Mouse (Mus musculus) embryonic facial prominence, embryonic 12.5 days (tissue): Measurements from ENCODE around the gene Srsf4. TPM values are rescaled to one million over a fixed set of nuclear protein-coding genes. Genes with fewer than 3 reads are reported as not detected.

Source experiments
- ATAC-seq: fragments of 200-750 bp; cut with Nextera tagmentation; 2 replicates; pipeline ENCODE4 v1.8.0; 2017; ENCODE audit not compliant: insufficient number of reproducible peaks, insufficient read depth, low FRiP score, low TSS enrichment
- H3K27ac ChIP-seq: fragments of 300-500 bp; sonication (generic); 2 replicates; pipeline ENCODE4 v1.5.1; 2016; ENCODE audit warnings: mild to moderate bottlenecking
- H3K27me3 ChIP-seq: fragments of 300-500 bp; sonication (generic); 2 replicates; pipeline ENCODE4 v1.6.1; 2016; ENCODE audit warnings: mild to moderate bottlenecking, moderate library complexity
- H3K36me3 ChIP-seq: fragments of 300-500 bp; sonication (generic); 2 replicates; pipeline ENCODE4 v1.6.1; 2016; ENCODE audit warnings: mild to moderate bottlenecking
- H3K4me1 ChIP-seq: fragments of 300-500 bp; sonication (generic); 2 replicates; pipeline ENCODE4 v1.6.1; 2016
- H3K4me2 ChIP-seq: fragments of 300-500 bp; sonication (generic); replicated peaks from 2 replicates; pipeline ENCODE4 v1.6.1; 2016; ENCODE audit warnings: mild to moderate bottlenecking, moderate library complexity
- H3K4me3 ChIP-seq: fragments of 300-500 bp; sonication (generic); 2 replicates; pipeline ENCODE4 v1.5.1; 2016; ENCODE audit warnings: mild to moderate bottlenecking
- H3K9ac ChIP-seq: fragments of 300-500 bp; sonication (generic); 2 replicates; pipeline ENCODE4 v1.6.1; 2016; ENCODE audit warnings: mild to moderate bottlenecking, moderate library complexity
- H3K9me3 ChIP-seq: fragments of 300-500 bp; sonication (generic); 2 replicates; pipeline ENCODE4 v1.6.1; 2016; ENCODE audit warnings: mild to moderate bottlenecking, moderate library complexity
- WGBS: fragments of 180-500 bp; shearing (Covaris S2); methylation state at CpG from one replicate; pipeline ENCODE4 v1.1.7; 2016; 5-methylcytosine and 5-hydroxymethylcytosine counted together
- polyA plus RNA-seq: library from polyadenylated mRNA; unstranded; fragments of >200 nt; fragmentation: Nextera tagmentation; extraction: Ambion mirVana; gene quantifications from 2 replicates; pipeline ENCODE4 v1.2.1, GENCODE M21; 2016

Gene Srsf4
- polyA plus RNA-seq, 1 experiment from 2014 or later, result 143 TPM

- H3K9me3 ChIP-seq, result no peaks in the 10 kb centered on the region
- peaks cover 14% of the 10 kb centered on the region; the same call in 1 of the 2 replicates for H3K27me3 ChIP-seq
- H3K4me1 ChIP-seq, result peaks cover 29% of the 10 kb centered on the region
- H3K9ac ChIP-seq, result peak within 1 kb of the TSS; percentile 76
- no peaks in the 10 kb centered on the region for H3K36me3 ChIP-seq
- under 1% methylated on average over 71 of the region's 72 CpGs for WGBS
- H3K4me3 ChIP-seq, result peak within 1 kb of the TSS; percentile 68
- H3K4me2 ChIP-seq, result peak within 1 kb of the TSS; percentile 94
- H3K27ac ChIP-seq, result 0 out of 2 replicates have a peak within 1 kb of the TSS, but pooled peaks have one; percentile 51
- ATAC-seq, result peak; percentile 71
Measured at GRCm38 (mm10) chr4:131837872-131838524, 35.4 kb upstream of the Srsf4 start, which contains the start of gene Ptpru. Ptpru (minus strand) TSS chr4:131838288.

DNA sequence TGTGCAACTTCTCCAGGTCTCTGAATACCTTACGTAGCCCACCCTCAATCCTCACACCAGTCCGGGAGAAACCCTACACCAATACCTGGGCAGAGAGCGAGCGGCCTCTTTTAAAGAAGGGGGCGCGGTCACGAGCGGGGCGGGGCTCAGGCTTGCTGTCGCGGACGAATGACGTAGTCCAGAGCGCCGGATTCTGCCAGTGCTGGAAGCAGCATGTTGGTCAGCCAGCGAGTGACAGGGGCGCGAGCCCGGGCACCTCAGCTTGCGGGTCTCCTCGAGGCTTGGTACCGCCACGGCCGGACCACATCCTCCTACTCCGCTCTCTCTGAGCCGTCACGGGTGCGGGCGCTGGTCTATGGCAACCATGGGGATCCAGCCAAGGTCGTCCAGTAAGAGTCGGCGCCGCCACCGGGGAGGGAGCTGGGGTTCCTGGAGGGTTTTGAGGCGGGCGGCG is 30.1 kb upstream of the Srsf4 start, which contains the start of gene Mecr:
Gene Mecr (plus strand): TSS at position 181 of the 454 bp plus-strand sequence.
- no peaks in the 10 kb centered on the region for H3K9me3 ChIP-seq
- H3K4me2 ChIP-seq, result peak within 1 kb of the TSS; percentile 85
- H3K9ac ChIP-seq, result peak within 1 kb of the TSS; percentile 63
- peaks cover 14% of the 10 kb centered on the region for H3K4me1 ChIP-seq
- H3K27ac ChIP-seq, result no peak within 1 kb of the TSS
- H3K4me3 ChIP-seq, result peak within 1 kb of the TSS; percentile 74
- peak; percentile 65 for ATAC-seq
- under 1% methylated on average over 37 of the region's 37 CpGs for WGBS
- no peaks in the 10 kb centered on the region for H3K36me3 ChIP-seq
- peaks cover 3% of the 10 kb centered on the region; the same call in 1 of the 2 replicates for H3K27me3 ChIP-seq

DNA sequence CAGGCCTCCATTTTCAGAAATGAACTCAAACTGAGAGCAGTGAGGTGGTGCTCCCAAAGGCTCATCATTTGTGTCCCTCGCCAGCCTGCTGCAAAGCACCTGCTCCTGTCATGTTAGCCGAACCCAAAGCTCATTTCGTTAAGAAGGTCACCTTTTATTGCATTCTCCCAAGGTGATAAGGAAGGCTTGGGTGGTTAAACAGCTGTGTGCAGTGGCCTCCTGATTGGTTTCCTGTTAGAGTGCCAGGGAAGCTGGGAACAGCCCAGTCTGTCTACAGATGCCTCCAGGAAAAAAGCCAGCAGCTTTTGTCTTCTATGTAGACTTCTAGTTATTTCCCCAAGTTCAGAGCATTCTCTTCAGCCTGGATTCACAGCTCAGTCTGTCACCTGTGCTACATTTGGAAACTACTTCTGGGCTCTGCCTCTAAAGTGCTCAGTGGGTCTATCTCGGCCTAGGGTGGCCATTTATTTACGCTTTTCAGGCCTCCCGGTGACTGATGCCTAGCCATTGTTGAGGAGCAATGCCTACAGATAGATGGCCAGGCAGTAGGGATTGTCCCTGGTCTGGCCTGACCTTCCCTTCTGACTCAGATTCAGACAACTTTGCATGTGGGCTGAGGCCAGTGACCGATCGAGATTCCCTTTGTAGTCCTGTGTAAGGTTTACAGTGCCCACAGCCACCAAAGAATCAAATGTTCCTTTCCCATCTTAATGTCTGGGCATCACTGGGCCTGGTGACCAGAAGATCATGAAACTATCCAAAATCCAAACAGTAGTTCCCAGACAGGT is 27.2 kb upstream of the Srsf4 start:
- Histone ChIP-seq H3K4me2 (no peak overlapping the region), H3K9me3 (no peaks in the 10 kb centered on the region), H3K27me3 (peaks cover 2% of the 10 kb centered on the region; the same call in 1 of the 2 replicates), H3K36me3 (no peaks in the 10 kb centered on the region), H3K27ac (0 out of 2 replicates have a peak overlapping the region, but pooled peaks have one; percentile 59), H3K4me1 (peaks cover 25% of the 10 kb centered on the region), H3K4me3 (no peak overlapping the region), H3K9ac (no peak overlapping the region)
- 84% methylated on average over 8 of the region's 8 CpGs for WGBS
- no peak for ATAC-seq

DNA sequence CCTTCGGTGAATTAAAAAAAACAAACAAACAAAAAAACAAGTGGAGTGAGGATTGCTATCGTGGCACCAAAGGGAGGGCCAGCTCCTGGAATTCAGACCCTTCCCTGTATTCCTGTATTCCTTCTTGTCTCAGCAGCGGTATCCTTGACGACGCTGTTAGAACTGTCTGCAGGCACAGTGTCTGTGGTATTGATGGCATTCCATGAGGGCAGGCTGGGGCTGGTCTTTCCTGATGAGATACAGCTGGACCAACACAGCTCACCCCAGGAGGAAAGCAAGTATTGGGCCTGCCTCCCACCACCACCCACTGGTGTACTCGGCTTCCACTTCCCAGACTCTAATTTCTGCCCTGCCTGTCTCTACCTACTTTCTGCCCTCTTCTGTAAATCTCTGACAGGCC is 25.3 kb upstream of the Srsf4 start:
- Histone ChIP-seq H3K4me2 (no peak overlapping the region), H3K27me3 (no peaks in the 10 kb centered on the region), H3K9me3 (no peaks in the 10 kb centered on the region), H3K4me1 (peaks cover 25% of the 10 kb centered on the region), H3K9ac (no peak overlapping the region), H3K4me3 (no peak overlapping the region), H3K27ac (peak overlapping the region; percentile 59), H3K36me3 (no peaks in the 10 kb centered on the region)
- 42% methylated on average over 6 of the region's 6 CpGs for WGBS
- no peak for ATAC-seq

DNA sequence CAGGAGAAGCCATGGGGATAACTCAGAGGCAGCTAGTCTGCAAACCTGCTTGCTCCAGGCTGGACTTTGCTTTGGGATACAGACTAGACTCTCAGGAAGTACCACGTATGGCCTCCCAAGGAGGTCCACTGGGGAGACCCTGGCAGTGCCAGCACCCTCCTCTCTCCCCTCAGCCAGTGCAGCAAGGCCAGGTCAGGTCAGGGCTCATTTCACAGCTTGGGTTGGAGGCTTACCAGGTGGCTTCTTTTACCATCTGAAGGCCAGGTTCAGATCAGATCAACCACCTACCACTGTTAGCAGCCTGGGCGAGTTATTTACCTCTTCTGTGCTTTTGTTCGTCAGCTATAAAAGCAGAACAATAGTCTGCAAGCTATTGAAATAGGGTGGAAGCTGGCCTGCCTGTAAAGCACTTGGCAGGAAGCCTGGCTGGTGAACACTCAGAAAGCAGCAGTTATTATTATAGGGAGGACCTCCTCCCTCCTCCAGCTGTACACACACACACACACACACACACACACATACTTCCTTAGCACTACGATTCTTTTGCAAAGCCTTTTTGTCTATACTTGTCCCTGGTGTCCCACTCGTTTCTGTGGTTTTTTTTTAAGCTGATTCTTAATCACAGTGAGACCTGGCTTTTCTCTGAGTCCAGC is 23.3 kb upstream of the Srsf4 start:
- H3K36me3 ChIP-seq, result no peaks in the 10 kb centered on the region
- H3K4me2 ChIP-seq, result no peak overlapping the region
- no peak overlapping the region for H3K4me3 ChIP-seq
- H3K9ac ChIP-seq, result no peak overlapping the region
- peaks cover 19% of the 10 kb centered on the region; the same call in 1 of the 2 replicates for H3K4me1 ChIP-seq
- no peaks in the 10 kb centered on the region for H3K9me3 ChIP-seq
- 50% methylated on average over 5 of the region's 5 CpGs for whole genome bisulfite sequencing
- H3K27ac ChIP-seq, result peak overlapping the region; percentile 69
- no peak for ATAC-seq
- no peaks in the 10 kb centered on the region for H3K27me3 ChIP-seq

DNA sequence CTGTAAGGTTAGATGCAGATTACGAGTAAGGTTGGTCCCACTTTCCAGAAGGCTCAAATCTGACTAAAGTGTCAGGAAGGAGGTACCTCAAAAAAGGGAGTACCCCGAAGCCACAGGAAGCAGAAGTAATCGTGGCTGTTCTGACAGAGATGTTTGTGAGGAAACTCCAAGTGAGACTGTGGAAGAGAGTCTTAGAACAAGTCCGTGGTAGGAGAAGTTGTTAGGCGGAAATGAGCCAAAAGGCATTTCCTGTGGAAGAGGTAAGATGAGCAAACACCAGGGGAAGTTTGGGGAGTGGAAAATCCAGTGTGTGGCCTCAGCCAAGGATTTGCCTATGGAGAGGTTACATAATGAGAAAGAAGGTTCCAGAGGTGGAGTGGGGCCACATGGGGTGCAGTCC is 18.5 kb upstream of the Srsf4 start:
- Histone ChIP-seq H3K27me3 (no peaks in the 10 kb centered on the region), H3K27ac (no peak overlapping the region), H3K4me3 (no peak overlapping the region), H3K9me3 (no peaks in the 10 kb centered on the region), H3K4me2 (no peak overlapping the region), H3K36me3 (peaks cover 21% of the 10 kb centered on the region; the same call in 1 of the 2 replicates), H3K9ac (no peak overlapping the region), H3K4me1 (peaks cover 4% of the 10 kb centered on the region; the same call in 1 of the 2 replicates)
- WGBS, result 76% methylated on average over 5 of the region's 5 CpGs
- ATAC-seq, result no peak

- peaks cover 45% of the 10 kb centered on the region for H3K36me3 ChIP-seq
- no peak overlapping the region for H3K9ac ChIP-seq
- peaks cover 7% of the 10 kb centered on the region for H3K4me1 ChIP-seq
- H3K27ac ChIP-seq, result peak overlapping the region; percentile 69; the same call in 1 of the 2 replicates
- WGBS, result 40% methylated on average over 15 of the region's 15 CpGs
- H3K4me2 ChIP-seq, result no peak overlapping the region
- no peaks in the 10 kb centered on the region for H3K27me3 ChIP-seq
- H3K4me3 ChIP-seq, result no peak overlapping the region
- ATAC-seq, result no peak; the same call in 1 of the 2 replicates
- no peaks in the 10 kb centered on the region for H3K9me3 ChIP-seq
Measured at GRCm38 (mm10) chr4:131860492-131861340, 12.7 kb upstream of the Srsf4 start.

GRCm38 (mm10) chr4:131861341-131861739 is 12.1 kb upstream of the Srsf4 start:
- no peak for ATAC-seq

GRCm38 (mm10) chr4:131872672-131873292 is 635 bp upstream of the Srsf4 start:
- Histone ChIP-seq H3K4me3 (peak overlapping the region; percentile 91), H3K9ac (peak overlapping the region; percentile 69), H3K4me2 (peak overlapping the region; percentile 53), H3K9me3 (no peaks in the 10 kb centered on the region), H3K27me3 (no peaks in the 10 kb centered on the region), H3K36me3 (peaks cover 4% of the 10 kb centered on the region; the same call in 1 of the 2 replicates), H3K4me1 (peaks cover 28% of the 10 kb centered on the region), H3K27ac (peak overlapping the region; percentile 100)
- ATAC-seq, result peak; percentile 36; the same call in 1 of the 2 replicates
- 8% methylated on average over 11 of the region's 11 CpGs for WGBS

More at GRCm38 (mm10) chr4:131861341-131861739, 12.1 kb upstream of the Srsf4 start:
- peak overlapping the region; percentile 69; the same call in 1 of the 2 replicates for H3K27ac ChIP-seq
- H3K4me3 ChIP-seq, result no peak overlapping the region
- no peaks in the 10 kb centered on the region for H3K27me3 ChIP-seq
- no peaks in the 10 kb centered on the region for H3K9me3 ChIP-seq
- no peak overlapping the region for H3K4me2 ChIP-seq
- 81% methylated on average over 4 of the region's 4 CpGs for WGBS
- H3K4me1 ChIP-seq, result peaks cover 7% of the 10 kb centered on the region
- no peak overlapping the region for H3K9ac ChIP-seq
- peaks cover 49% of the 10 kb centered on the region for H3K36me3 ChIP-seq

DNA sequence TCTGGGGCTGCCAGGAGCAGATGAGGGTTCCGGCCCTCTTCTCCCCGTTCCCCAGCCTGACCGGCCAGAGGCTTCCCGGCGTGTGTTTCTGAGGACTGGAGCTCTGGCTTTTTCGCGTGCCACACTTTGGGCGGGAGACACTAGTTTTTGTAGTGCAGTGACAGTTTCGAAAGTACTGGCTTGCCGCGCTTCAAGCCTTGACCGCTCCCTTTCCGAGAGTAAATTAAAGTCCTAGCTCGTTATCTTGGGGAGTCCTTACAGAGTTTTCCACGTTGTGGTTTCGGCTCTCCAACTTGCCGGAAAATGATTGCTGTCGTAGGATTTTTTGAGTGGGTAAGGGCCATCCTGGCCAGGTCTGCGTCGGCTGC is 736 bp downstream of the Srsf4 start:
- under 1% methylated on average over 20 of the region's 20 CpGs for WGBS

More for the DNA sequence above, 736 bp downstream of the Srsf4 start:
- Histone ChIP-seq H3K36me3 (peaks cover 3% of the 10 kb centered on the region; the same call in 1 of the 2 replicates), H3K9ac (peak overlapping the region; percentile 100), H3K27ac (peak overlapping the region; percentile 100), H3K9me3 (no peaks in the 10 kb centered on the region), H3K27me3 (no peaks in the 10 kb centered on the region), H3K4me2 (peak overlapping the region; percentile 76), H3K4me3 (peak overlapping the region; percentile 91), H3K4me1 (peaks cover 34% of the 10 kb centered on the region)
- ATAC-seq, result no peak
